Mouse (Mus musculus): ENCODE data around the gene Best1. TPM values are rescaled to one million over a fixed set of nuclear protein-coding genes. Genes with fewer than 3 reads are reported as not detected.
A peak's percentile ranks its signal among the peaks of the same experiment; 100 is the strongest.

Gene Best1
- total RNA-seq, 2 experiments from 2014 or later = 0.59 to 1.1 TPM

- no peak for DNase-seq
Observed at GRCm38 (mm10) chr19:10022414-10023303, 21.2 kb upstream of the Best1 start.

DNA sequence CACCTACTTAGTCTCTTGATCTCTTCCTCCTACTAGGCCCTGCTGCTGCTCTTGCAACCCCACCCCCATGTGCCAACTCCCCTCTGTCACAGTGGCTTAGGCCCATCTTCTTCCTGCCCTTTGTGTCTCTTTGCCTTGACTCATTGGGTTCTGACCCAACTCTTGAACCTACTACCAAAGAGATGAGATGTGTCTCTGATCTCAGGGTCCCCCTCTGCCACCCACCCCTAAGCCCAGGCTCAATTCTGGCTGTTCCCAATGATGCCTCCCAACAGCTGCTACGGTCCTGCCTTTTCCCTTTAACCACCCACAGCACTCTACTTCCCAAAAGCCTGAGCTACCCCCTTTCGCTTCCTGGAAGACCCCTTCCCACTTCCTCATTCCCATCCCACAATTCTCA lies 20.5 kb upstream of the Best1 start:
- no peak for DNase-seq

DNA sequence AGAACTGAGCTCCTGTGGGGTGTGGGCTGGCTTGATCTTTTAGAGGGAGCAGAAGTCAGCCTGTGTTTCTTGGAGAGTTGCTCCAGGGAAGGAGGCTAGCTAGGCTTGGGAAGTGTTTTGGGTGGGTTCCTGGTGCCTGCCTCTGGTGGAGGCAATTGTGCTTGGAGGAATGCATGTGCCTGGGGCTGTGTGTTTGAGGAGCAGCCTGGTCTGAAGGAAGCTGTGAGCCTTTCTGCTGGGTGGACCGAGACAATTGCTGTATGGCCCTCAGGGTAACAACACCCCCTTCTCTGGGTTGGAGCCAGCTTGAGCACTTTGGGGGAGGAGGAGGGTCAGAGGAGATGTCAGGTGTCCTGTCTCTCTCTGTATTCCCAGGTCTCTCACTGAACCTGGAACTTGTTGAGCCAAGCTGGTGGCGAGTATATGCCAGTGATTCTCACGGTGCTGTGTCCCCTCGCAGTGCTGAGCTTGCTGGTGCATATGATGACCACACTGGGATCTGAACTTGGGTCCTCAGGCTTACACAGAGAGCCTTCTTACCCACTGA lies 17.9 kb upstream of the Best1 start:
- DNase-seq = no peak

DNA sequence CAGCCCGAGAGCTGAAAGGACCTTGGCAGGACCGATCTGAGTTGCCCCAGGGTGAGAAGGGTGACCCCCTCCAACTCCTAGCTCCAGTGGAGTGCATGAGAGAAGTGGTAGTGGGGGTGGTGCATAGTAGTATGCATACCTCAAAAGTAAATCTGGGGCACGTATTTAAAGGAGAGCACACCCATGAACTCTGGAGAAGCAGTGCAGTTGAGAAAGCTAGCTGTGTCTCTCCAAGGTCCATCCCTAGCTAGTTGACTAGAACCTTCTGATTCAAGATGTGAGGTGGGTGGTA lies 17.0 kb upstream of the Best1 start:
- no peak for DNase-seq

GRCm38 (mm10) chr19:10017637-10018526 lies 16.4 kb upstream of the Best1 start:
- DNase-seq = peak; percentile 93

DNA sequence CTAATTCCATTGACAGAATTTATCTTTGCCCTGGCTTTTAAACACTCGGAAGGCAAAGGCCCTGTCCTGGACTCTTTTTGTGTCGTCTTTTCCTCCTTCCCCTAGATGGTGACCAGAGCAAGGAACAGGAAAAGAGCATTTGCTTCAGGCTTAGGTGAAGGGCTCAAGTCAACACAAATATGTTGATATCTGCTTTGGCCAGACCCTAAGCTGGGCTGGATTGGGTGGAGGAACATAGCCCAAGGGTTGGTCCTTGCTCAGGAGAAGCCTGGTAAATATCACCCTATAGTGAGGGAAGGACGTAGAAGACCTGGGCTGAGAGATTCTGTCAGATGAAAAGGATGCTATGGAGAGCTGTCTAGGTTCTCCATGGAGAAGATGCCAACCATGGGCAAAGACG lies 14.7 kb upstream of the Best1 start:
- no peak for DNase-seq

GRCm38 (mm10) chr19:10015442-10015841 lies 14.0 kb upstream of the Best1 start:
- DNase-seq = no peak

DNA sequence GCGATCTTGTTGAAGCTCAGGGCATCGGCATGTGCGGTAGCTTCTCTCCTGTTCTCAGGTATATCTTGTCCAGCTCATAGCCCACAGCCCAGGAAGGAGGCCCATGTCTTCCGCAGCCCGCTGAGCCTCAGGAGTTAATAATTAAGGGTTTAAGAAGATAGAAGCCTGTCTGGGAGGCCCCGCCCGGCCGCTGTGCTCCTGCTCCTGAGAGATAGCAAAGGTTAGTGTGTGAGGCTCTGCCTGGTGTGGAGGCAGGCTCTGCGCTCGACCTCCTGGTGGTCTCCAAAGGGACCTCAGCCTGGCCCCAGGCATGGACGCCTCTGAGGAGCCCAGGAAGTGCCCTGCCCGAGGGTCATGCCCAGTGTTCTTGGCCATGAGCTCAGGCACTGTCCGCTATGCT lies 13.4 kb upstream of the Best1 start:
- DNase-seq = no peak

DNA sequence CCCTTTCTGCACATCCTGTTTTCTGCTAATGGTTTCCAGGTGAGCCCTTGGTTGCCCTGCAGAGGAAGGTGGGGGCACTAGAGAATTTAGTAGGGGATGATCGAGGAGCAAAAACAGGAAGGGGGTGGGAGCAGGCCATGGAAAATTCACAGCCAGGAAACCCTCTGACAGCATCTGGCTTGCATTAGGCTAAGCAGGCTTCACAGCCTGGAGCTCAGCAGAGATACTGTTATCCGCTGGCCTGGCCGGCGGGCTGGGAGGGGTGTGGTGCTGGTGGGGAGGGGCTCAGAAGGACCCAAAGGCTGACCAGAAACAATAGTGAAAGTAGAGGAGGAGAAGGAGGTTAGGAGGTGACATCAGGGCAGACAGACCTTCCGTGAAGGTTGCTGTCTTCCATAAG lies 12.5 kb upstream of the Best1 start:
- DNase-seq = peak; percentile 49

DNA sequence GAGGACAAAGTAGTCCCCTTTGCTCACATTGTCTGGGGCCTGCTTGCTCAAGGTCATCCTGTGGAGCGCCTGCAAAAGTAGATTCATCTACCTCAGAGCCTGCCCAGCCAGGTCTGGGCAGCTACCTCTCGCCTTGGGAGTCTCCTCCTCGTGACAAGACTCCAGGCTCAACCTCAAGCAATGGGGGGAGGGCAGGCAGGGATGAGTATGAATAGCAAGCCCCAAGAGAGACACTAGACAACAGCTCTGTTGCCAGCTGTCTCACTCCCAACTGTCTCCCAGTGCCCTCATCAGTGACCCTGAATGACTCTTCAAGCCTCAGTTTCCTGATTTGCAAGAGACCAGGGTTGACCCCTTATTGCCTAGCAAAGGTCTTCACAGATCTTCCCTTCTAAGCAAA lies 11.9 kb upstream of the Best1 start:
- peak; percentile 47 for DNase-seq

DNA sequence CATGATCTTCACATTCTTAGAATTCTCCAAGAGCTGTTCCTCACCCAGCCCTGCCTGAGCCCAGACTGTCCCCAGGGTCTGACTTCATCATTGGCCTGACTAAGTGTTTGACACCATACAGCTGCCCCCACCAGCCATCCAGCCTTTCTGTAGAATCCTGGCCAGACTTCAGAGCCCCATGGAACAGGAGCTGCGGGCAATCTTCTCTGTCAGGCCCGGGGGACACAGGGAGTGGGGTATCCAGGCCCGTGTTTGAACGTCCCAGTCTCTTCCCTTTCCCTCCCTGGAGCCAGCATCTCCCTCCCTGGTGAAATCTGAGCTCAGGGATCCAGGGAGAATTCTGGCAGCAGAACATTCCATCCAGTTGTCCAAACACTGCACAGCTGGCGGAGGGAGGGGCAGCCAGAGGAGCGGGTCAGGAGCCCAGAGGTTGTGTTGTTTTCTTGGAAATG lies 11.4 kb upstream of the Best1 start:
- DNase-seq = peak; percentile 63

- DNase-seq = no peak
Observed at GRCm38 (mm10) chr19:10011408-10011807, 10.0 kb upstream of the Best1 start.

GRCm38 (mm10) chr19:10003696-10004095 lies 2.3 kb upstream of the Best1 start:
- no peak for DNase-seq

DNA sequence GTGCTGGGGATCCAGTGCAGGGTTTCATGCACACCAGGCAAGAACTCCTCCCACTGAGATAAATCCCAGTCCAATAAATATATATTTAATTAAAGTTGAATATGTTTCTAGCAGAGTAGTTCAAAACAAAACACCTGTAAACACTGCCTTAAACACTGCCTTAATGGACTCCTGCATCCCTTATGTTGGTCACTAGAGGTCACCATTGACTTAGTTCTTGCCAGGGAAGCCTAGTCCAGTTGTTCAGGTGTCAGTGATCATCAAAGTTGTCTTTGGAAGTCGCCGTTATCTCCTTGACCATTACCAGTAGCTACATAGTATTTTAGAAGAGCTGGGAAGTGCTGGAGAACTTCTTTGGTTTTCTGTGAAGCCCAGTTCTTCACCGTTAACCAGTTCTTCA lies 1.1 kb downstream of the Best1 start:
- no peak for DNase-seq

- no peak for DNase-seq
Observed at GRCm38 (mm10) chr19:9998736-9999486, 2.5 kb downstream of the Best1 start.

GRCm38 (mm10) chr19:9998063-9998416 lies 3.4 kb downstream of the Best1 start:
- no peak for DNase-seq

DNA sequence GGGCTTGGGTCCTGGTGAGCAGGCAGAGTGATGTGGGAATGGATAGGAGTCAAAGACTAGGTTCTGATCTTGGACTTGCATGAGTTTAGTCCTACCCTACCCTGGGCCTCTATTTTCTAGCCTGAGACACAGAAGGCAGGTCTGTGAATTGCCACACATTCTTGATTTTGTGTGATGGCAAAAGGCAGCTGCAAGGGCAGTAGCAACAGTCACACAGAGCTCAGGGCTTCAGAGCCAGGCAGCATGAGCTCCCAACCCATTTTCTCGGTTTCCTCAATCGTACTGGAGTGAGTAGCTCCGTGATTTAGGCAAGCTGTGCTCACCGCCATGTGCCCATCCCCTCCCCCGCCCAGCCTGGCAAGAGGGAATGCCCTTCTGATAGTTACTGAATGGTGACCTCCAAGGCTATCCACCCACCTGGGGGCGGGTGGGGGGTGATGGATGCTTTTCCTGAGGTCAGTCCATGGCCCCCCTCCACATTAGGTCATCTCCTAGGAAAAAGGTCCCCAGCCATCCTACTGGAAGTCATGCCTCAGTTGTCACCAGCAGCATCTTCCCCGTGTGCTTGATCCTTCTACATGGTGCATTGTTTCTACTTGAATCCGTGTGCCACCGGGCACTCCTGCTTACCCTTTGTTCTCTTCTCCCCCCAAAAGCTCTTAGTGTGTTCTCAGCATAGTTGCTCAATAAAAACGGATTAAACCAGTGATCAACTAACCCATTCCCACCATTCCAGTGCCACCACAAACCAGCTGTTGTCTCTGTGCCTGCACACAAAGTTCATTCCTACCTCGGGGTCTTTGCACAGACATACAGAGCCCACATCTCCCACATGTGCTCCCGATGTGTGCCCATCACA lies 4.0 kb downstream of the Best1 start:
- no peak for DNase-seq

- DNase-seq = peak; percentile 98
Observed at GRCm38 (mm10) chr19:9993036-9993656, 8.3 kb downstream of the Best1 start.

DNA sequence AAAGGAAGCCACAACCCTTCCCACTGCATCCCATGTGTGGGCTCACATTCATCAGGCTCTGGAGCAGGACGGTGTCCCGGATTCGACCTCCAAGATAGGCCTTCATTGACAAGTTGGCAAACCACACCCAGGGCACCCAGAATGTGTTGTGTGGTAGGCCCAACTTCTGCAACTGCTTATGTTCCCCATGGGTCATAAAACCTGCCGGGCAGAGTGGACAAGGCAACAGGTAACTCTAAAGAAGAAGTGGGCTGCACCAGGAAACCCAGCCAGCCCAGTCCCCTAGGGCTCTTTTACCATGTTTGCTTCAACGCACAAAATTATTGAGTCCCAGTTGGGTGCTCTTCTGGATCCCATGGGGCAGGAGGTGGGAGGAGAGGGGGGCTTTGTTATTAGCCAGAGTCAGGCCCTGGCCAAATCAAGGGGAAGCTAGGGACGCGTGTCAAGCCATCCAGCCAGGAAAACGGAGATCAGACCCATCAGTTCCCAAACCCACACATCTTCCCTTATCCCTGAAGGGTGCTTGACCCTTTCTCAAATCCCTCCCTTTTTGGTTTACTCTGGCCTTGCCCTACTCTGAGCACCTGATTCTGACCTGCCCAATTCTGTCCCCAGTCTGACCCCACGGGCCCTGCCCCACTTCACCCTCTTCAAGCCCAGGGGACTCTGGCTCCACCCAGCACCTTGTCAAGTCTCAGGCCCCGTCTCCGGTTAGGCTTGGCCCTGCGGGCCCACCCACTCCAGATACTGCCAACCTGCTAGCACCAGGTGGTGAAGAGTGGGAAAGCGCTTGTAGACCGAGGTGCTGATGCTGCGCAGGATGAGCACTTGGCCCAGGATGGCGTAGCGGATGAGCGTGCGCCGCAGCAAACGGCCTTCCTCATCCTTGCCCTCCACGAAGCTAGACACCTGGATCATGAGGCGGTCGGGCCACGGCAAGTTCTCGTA lies 9.1 kb downstream of the Best1 start:
- DNase-seq = no peak

DNA sequence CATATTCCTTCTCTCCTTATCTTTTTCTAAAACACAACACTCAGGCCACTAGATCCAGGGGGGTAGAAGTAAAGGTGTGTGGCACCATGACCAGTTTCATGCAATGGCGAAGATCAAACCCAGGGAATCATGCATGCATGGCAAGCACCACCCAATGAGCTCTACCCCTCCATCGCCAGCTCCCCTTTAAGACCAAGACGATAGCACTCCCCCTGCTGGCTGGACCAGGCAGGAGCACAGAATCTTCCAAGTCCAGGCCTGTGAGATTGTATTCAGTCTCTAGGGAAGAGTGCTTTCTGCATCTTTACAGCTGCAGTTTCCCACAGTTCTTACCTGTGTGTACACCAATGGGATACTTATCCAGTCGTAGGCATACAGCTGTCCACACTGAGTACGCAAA lies 10.1 kb downstream of the Best1 start:
- DNase-seq = peak; percentile 86

Data from gastrocnemius, postnatal 10 days (tissue).